Mouse (Mus musculus) left cerebral cortex, adult 8-10 months (tissue): ENCODE data around the gene Abcd1. TPM values are rescaled to one million over a fixed set of nuclear protein-coding genes. Genes with fewer than 3 reads are reported as not detected.

Source experiments
- DNase-seq, 2 experiments: peaks; one replicate each; pipeline ENCODE4 v3.0.0; 2022; ENCODE audit warnings: low spot score in 2 of 2
- total RNA-seq, 4 experiments: library from RNA; stranded (reverse); gene quantifications; 2 replicates each; pipeline ENCODE4 v1.2.4; 2022

Gene Abcd1
- total RNA-seq, result 10 to 100 TPM; 10.8 to 13.3 (median 12.1) TPM

DNA sequence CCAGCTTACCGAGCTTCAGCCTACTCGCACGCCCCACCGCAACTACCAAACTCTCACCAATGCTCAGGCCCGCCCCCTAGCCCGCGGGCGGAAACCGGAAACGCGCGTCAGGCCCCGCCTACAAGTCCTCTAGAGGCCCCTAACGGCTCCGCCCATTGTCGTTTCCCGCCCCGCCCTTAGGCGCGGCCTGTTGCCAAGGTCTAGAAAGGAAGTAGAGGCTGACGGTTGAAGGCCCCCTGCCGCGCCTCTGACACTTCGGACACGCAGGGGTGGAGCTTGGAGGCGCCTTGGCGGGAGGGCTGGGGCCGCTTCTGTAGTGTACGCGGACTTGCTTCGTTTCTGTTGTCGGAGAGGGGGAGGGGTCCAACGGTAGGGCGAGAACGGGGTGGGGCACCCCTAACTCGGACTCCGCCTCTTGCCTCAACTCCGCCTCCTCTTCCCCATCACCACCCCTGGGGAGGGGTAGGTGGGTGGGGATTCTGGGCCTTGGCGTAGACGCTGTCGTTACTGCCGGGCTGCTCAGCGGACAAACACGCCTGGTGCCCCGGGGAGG lies at the start of gene Abcd1, which contains the start of gene Bcap31:
TSS of gene Abcd1 (plus strand) at position 489 of the 553 bp plus-strand sequence.
TSS of gene Bcap31 (minus strand) at position 67 of the 553 bp plus-strand sequence.
- DNase-seq, result peak; percentile 79 to 92

GRCm38 (mm10) chrX:73672031-73672431 lies 44.4 kb upstream of the Abcd1 start:
- DNase-seq, result no peak

DNA sequence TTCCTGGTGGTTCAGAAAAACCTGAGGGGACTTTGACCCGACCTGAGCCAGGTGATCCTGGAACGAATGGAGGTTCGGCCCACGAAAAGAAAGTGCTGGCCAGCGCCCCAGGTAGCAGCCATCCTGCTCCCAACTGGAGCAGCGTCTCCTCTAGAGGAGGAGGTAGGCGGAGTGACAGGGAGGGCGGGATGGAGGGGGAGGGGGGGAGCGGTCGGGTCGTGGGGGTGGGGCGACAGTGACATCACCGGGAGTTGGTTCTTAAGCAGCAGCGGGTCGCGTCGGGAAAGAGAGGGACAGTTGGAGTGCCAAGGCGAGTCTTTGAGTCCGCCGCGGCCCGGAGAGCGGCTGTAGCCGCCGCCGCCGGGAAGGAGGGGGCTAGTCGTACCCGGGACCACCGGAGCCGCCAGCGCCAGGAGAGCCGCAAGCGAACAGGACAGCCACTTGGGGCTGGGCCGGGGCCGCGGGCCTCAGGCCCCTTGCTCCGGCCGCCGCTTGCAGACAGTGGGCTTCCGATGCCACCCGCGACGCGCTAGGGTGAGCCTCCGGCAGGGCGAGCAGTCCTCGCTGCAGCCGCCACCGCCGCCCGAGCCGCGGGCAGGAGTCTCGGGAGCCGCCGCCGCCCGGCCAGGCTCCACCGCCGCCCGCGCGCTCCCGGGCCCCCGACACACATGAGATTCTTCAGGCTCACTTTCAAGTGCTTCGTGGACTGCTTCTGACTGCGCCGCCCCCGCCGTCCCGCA lies 43.3 kb upstream of the Abcd1 start, which contains the start of gene Slc6a8:
TSS of gene Slc6a8 (plus strand) at position 272 of the 740 bp plus-strand sequence.
- no peak for DNase-seq

DNA sequence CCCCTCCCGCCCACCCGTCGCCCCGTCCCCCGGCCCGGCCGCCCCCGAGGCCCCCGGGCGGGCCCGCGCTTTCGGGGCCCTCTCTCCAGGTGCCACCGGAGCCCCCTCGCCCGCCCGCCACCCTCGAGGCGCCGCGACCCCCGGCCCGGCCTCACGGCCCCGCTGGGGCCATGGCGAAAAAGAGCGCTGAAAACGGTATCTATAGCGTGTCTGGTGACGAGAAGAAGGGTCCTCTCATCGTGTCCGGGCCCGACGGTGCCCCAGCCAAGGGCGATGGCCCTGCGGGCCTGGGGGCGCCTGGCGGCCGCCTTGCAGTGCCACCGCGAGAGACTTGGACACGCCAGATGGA lies 42.8 kb upstream of the Abcd1 start:
- no peak for DNase-seq

DNA sequence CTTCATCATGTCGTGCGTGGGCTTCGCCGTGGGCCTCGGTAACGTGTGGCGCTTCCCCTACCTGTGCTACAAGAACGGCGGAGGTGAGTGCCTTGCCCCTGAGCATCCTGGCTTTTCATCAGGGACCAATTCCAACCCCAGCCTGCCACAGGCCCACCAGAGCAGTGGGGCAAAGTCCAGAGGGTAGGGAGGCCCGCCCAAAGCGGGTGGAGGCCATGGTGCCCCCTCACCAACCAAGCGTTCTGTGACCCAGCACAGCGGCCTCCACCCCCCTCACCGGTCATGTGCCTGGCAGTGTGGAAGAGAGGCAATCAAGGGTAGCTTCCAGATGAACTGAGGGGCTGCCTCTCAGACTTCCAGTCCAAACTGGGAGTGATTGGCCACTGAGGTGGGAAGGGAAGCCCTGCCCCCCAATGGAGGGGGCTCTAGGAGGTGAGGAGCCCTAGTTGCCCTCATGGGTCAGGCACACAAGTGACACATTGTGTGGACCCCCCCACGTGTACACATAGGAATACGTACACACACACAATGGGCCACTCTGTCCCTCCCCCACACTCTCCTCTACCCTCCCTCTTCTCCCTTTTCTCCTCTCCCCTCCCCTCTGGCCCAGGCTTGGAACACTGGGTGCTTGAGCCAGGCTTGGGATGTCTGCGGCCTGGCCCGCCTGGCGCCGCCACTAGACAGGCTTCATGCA lies 42.3 kb upstream of the Abcd1 start:
- DNase-seq, result peak in 1 of 2 experiments; percentile 52

DNA sequence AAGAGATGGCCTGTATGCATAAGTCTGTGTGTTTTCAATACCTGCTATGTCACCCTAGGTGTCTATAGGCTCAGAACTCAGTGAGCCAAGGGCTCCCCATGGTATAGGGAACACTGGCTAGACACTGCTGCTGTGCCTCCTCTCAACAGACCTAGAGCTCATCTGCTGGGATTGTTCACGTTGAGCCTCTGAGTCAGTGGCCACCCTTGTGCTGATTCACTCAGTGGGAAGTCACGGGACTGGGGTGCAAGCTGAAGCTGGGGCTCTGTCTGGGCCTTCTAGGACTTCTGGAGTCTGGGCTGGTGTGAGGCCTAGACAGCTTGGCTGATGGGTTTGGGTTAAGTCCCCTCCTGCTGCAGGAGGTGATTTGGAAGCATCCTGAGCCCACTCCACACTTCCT lies 41.2 kb upstream of the Abcd1 start:
- DNase-seq, result no peak

GRCm38 (mm10) chrX:73676668-73677067 lies 39.7 kb upstream of the Abcd1 start:
- no peak for DNase-seq

DNA sequence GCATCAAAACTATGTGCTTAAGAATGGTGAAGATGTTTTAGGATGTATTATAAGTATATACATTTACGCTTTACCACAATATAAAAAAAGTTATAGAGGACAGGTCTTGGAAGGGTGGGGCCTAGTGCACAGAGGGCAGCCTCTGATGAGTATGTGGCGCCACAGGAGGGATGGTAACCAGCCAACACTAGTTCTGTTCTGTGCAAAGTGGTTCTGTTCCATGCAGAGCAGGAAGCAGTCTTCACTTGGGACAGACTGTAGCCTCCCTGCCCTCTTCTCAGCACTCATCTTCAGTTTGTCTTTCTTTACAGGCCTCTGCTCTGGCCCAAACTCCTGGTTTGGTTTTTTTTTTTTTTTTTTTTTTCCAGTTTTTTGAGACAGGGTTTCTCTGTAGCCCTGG lies 32.2 kb upstream of the Abcd1 start:
- DNase-seq, result no peak

- no peak for DNase-seq
Observed at GRCm38 (mm10) chrX:73684978-73685377, 31.4 kb upstream of the Abcd1 start.

DNA sequence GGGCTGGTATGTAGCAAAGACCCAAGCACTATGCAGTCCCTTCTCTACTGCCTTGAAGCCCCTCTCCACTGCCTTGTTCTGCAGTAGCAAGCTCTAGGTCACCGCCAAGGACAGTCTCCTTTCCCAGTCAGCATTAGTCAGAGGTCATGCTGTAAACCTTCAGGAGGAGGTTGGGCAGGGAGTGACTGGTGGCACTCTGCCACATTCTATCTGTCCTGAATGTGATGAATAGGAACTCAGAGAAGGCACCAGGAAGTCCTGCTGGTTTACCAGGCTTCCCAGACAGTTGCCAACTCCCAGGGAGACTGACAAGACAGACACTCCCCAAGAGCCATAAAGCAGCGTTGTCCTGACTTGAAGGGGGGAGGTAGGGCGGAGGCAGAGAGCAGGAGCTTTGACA lies 30.8 kb upstream of the Abcd1 start:
- DNase-seq, result no peak

GRCm38 (mm10) chrX:73690917-73691629 lies 25.3 kb upstream of the Abcd1 start:
- DNase-seq, result no peak

GRCm38 (mm10) chrX:73700472-73700871 lies 15.9 kb upstream of the Abcd1 start:
- no peak for DNase-seq

GRCm38 (mm10) chrX:73715476-73716108 lies 805 bp upstream of the Abcd1 start:
- no peak for DNase-seq

DNA sequence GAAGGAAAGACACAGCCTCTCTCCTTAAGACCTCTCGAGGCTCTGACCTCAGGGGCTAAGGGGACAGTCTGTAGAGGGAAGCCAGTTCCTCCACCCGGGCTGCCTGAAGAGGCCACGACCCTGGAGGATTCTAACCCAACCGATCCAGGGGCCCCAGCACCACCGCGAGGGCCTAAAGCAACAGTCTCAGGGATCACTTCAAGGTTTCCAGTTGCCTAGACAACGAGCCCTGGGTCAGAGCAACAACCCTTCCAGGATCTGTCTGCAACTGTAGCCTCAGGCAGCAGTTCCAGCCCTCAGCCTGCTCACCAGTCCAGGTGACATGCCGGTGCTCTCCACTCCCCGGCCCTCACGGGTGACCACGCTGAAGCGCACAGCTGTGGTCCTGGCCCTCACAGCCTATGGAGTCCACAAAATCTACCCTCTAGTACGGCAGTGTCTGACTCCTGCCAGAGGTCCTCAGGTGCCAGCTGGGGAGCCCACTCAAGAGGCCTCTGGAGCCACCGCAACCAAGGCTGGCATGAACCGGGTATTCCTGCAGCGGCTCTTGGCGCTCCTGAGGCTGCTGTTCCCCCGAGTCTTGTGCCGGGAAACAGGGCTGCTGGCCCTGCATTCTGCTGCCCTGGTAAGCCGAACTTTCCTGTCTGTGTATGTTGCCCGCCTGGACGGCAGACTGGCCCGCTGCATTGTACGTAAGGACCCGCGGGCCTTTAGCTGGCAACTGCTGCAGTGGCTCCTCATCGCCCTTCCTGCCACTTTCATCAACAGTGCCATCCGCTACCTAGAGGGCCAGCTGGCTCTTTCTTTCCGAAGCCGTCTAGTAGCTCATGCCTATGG lies 530 bp downstream of the Abcd1 start:
- peak in 1 of 2 experiments; percentile 9 for DNase-seq

- DNase-seq, result peak in 1 of 2 experiments; percentile 2
Observed at GRCm38 (mm10) chrX:73717667-73718066, 1.3 kb downstream of the Abcd1 start.

GRCm38 (mm10) chrX:73718271-73718670 lies 1.9 kb downstream of the Abcd1 start:
- no peak for DNase-seq

DNA sequence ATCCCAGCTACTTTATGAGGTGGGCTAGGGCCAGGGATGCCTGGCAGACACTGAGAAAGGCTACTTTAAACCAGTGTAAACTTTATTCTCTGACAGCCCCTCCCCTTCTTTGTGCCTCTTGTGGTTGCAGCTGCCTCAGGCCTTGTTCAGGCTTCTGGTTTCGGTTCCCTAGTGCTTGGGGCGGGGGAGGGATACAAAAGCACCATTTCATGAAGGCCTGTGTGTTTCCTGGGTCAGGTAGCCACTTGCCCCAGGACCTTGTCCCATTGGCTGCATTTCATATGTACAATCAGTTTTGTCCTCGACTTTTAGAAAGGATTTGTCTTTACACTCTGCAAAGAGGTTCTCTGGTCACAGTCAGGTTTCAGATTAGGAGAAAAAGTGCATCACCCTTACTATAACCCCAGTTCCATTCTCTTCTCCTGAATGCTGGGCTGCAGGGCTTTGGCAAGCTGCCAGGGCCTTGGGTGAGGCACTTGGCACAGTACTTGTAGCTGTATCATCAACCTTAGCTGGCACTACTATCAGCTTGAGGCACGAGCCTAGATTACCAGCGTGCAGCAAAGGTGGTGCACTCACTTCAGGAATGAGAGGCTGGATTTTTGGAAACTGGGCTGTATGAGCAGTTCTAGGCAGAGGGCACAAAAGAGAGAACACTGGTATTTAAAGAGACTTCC lies 2.4 kb downstream of the Abcd1 start:
- DNase-seq, result no peak

GRCm38 (mm10) chrX:73730908-73731307 lies 14.5 kb downstream of the Abcd1 start:
- no peak for DNase-seq

- no peak for DNase-seq
Observed at GRCm38 (mm10) chrX:73738155-73738554, 21.8 kb downstream of the Abcd1 start.

DNA sequence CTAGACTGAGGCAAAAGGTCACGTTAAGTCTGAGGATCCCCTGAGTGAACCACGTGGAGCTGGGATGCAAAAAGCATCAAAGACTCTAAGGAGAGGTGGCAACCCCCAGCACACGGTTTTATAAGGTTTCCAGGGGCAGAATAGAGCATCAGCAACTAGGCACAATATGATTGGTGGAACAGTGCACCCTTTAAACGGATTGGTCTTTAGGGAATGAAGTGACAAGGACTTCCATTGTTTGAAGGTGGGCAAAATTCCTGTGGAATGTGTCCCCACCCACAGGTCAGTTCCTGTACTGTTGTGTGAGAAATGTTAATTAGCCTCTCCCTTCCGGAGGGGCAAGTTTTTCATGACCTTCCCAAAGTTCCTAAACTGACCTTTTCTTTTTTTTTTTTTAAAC lies 22.8 kb downstream of the Abcd1 start:
- no peak for DNase-seq
